ENCODE assay signal across 7 mouse cellular contexts in genomic region chr3:45379541-45379971, GRCm38 (mm10). TPM values are rescaled to one million over a fixed set of nuclear protein-coding genes. Genes with fewer than 3 reads are reported as not detected.
DNase-seq lines count a peak whose midpoint lies in the region; TF ChIP-seq lines count a peak whose summit lies in the region.

No protein-coding gene starts in this region.

- WGBS in limb, embryonic 10.5 days, result 3% methylated on average over 27 of the region's 29 CpGs

- no peak for TF ChIP-seq CTCF in embryonic fibroblast, embryonic 13.5 days (IDR thresholded peaks at IDR 0.05; ENCODE audit: borderline replicate concordance, insufficient read depth, low read length)

- no peak for TF ChIP-seq POLR2A in embryonic fibroblast, embryonic 13.5 days (IDR thresholded peaks at IDR 0.05; ENCODE audit: low read depth, low read length)

- H3K27ac ChIP-seq in embryonic fibroblast, embryonic 13.5 days (ENCODE audit: insufficient read depth, low read length), result no peak overlapping the region
- no peak overlapping the region for H3K27ac ChIP-seq in limb, embryonic 10.5 days

- no peaks in the 10 kb centered on the region for H3K9me3 ChIP-seq in limb, embryonic 10.5 days (replicated peaks)

- peak overlapping the region; percentile 13; the same call in 1 of the 2 replicates for H3K4me3 ChIP-seq in embryonic fibroblast, embryonic 13.5 days (ENCODE audit: insufficient read depth, low read length)
- peak overlapping the region; percentile 70 for H3K4me3 ChIP-seq in limb, embryonic 10.5 days

- H3K36me3 ChIP-seq in limb, embryonic 10.5 days, result no peaks in the 10 kb centered on the region

- peak; percentile 20 to 40 for DNase-seq in layer of hippocampus, postnatal 14 days (ENCODE audit: low spot score in 2 of 2)
- DNase-seq in layer of hippocampus, adult 8-10 months (ENCODE audit: low spot score in 2 of 2), result no peak
- DNase-seq in cerebellum, postnatal 25 days, result peak; percentile 42 to 46
- peak; percentile 54 for DNase-seq in limb, embryonic 10.5 days (ENCODE audit: low spot score)
- DNase-seq in right cerebral cortex, postnatal 25 days, result peak; percentile 48
- DNase-seq in MN1 (ENCODE audit: low spot score), result no peak

- peaks cover 63% of the 10 kb centered on the region for H3K27me3 ChIP-seq in limb, embryonic 10.5 days (ENCODE audit: low read depth, poor library complexity, severe bottlenecking)

- 0 out of 2 replicates have a peak, but pooled peaks cover 2% of the 10 kb centered on the region for H3K4me1 ChIP-seq in embryonic fibroblast, embryonic 13.5 days (ENCODE audit: control insufficient read depth, insufficient read depth, low read length)
- peaks cover 45% of the 10 kb centered on the region for H3K4me1 ChIP-seq in limb, embryonic 10.5 days

RNA-seq across cellular contexts. Expression of gene Pcdh10, which starts 1.4 kb away (rescaled TPM):
- 100 to 1,000 TPM; 106 to 111 TPM for total RNA-seq in layer of hippocampus, postnatal 14 days (2021)
- total RNA-seq in layer of hippocampus, adult 8-10 months (2022), result 100 to 1,000 TPM in 1 of 4 experiments, 10 to 100 TPM in 3; 96.9 to 107 (median 97.2) TPM
- 3.4 and 3.9 TPM in 2 replicates for polyA plus RNA-seq in embryonic fibroblast, embryonic 13.5 days (2011; ENCODE audit: insufficient read length, low read depth, missing spikeins)
- 1.7 and 5.9 TPM in 2 replicates for polyA plus RNA-seq in limb, embryonic 10.5 days (2016; fragmentation: Nextera tagmentation; extraction: Ambion mirVana)

Comparison
In these comparisons a context has a peak if more than half of its experiments do, and no peak if none do; other contexts are left out.
1. DNase-seq: peak in layer of hippocampus, postnatal 14 days (2 of 2), cerebellum, postnatal 25 days (2 of 2), limb, embryonic 10.5 days (single experiment) and right cerebral cortex, postnatal 25 days (single experiment); none in layer of hippocampus, adult 8-10 months (0 of 2) and MN1 (single experiment).